Mouse (Mus musculus) MN1 (cell line): ENCODE measurements at regions not wholly inside any gene's neighbourhood (a gene's known extent, or its start where the extent isn't known, plus 50 kb on each side); places are given as distances from the start of the nearest gene placed in this dataset.

ENCODE experiments used
- DNase-seq: peaks from one replicate; pipeline ENCODE4 v3.0.0-alpha.2; 2016; ENCODE audit warnings: low spot score

DNA sequence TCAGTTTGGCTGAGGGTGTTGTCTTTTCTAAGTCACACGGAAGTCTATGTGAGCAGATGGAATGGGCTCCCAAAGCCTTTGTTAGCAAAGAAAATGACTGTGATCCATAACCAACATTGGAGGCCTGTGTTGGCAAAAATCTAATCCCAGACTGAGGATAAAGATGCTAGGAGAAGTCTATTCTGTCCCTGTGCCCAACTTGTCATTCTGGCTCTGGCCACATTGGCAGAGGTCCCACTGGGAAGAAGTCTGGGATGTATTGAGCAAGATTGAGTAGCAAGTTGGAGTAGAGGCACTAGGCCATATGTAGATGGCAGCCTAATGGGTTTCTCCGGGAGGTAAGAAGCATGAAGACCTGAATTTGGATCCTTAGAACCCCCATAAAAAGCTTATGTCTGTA is 54.1 kb downstream of the Nog start:
- no peak for DNase-seq

DNA sequence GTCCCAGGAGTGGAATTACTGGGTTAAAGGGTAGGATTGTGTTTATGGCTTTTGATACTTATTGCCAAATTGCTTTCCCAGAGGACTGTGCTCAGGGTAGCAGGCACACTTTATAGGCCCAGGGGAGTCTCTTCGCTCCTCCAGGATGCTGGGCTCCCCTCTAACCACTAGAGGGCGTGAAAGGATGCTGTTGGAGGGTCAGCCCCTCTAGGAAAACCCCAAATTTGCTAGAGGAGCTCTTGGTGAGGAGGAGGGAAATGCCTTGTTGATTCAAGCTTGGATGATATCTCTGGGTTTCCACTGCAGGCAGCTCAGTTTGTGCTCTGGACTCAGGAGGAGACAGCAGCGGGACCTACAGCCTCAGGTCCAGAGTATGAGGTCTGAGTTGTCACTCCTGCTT is 58.8 kb downstream of the Nog start:
- no peak for DNase-seq

DNA sequence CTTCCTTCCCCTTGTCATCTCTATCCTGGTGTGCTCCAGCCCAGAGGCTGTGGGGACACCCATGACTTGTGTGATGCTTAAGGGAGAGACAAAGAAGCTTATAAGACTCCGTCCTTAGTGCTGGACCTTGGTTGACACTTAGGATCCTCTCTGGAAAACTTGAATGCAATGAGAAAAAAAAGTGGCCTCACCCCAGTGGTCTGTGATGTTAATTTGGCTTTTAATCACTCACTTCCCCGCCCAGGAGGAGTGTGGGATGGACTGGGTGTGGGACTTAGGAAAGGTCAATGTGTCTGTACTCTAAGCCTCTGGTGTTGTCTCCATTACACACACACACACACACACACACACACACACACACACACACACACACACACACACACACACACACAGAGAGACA is 60.0 kb downstream of the Nog start:
- DNase-seq, result no peak

GRCm38 (mm10) chr11:89239891-89240290 is 62.2 kb downstream of the Nog start:
- no peak for DNase-seq

DNA sequence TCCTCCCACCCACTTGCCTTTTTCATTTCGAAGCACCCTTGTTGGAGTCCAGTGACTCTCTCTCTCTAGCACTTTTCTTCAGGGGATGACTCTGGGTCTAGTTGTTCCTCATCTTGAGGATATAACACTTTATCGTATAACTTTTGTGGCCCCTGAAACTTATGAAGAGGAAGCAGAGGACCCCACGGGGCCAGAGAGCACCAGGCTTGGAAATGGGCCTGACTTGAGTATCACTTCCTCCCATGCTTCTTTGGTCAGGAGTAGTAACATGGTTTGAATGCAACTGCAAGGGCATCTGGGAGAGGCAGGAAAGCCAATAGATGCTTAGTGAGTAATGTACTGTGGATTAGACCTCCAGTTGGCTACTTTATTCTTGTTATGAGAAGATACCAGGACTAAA is 65.2 kb downstream of the Nog start:
- DNase-seq, result no peak

DNA sequence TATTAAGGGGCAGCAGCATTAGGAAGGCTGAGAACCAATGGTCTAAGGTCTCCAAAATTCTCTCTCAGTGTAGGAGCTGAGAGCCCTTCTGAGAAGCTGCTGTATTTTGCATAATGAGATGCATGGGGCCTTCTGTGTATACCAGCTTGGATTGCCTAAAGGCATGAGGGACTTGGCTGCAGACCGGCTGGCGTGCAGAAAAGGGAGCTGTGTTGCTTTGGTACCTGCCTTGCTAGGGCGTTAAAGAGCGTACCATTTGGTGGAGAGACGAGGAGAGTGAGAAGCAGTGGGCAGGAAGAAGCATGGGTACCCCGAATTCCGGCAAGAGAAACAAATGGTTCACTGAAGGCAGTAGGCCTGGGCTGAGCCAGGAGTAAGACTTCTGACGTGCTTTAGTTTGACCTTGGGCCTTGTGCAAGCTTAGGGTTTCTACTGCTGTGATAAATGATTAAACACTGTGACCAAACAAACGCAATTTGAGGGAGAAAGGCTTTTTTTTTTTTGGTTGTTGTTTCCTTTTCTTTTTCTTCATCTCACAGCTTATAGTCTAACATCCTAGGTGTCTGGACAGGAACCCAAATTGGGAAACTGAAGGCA is 69.2 kb downstream of the Nog start:
- no peak for DNase-seq

- DNase-seq, result no peak
Measured at GRCm38 (mm10) chr11:89229726-89230125, 72.4 kb downstream of the Nog start.

DNA sequence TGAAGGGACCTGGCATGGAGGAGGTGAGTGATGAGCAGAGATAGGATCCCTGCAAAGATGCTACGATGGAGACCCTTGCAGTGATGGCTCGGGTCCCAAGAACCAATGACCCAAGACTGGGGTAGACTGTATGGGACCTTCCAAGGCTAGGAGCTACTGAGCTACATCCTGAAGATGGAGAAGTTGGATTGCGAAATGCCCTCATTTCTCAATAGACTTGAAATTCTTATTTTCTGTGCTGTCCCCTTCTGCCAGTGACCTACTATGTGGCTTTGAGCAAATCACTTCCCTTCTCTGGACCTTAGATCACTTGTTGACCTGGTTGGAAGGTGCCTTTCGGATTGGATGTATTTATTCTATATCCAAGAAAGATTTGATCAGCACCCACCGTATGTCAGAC is 88.9 kb downstream of the Nog start:
- DNase-seq, result no peak

- no peak for DNase-seq
Measured at GRCm38 (mm10) chr11:89209531-89209950, 92.6 kb downstream of the Nog start.

- no peak for DNase-seq
Measured at GRCm38 (mm10) chr11:89209072-89209471, 93.1 kb downstream of the Nog start.

GRCm38 (mm10) chr11:89206788-89207187 is 95.3 kb downstream of the Nog start:
- no peak for DNase-seq

DNA sequence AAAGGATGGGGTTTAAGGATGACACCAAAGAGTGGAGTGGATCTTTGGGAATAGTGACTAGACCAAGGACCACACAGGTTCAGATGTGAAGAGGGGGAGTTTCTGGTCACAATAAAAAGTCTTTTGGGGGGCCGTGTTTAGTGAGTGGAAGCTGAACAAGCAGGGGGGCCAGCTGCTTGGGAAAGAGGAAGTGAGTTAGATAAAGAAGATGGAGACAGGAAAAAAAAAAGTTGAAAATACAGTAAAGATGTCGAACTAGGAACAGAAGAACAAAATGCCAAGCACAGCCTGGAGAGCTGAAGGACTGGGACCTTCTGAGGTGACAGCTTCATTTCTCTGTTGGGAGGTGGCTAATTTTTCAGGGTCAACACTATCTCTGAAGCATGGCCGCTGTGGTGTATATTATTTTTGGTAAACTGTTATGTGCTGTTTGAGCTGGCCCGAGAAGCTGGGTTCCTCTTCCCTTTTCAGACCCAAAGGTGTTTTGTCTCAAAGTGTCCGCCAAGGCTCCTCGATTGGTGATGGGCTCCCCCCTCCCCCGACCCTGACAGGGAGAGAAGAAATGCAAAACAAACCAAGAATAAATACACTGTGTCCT is 97.1 kb downstream of the Nog start:
- no peak for DNase-seq

GRCm38 (mm10) chr11:89200458-89200857 is 101.7 kb downstream of the Nog start:
- DNase-seq, result no peak

- DNase-seq, result no peak
Measured at GRCm38 (mm10) chr11:89192815-89193214, 109.3 kb downstream of the Nog start.

GRCm38 (mm10) chr11:89186911-89187621 is 113.4 kb downstream of the Gm525 start:
- no peak for DNase-seq

DNA sequence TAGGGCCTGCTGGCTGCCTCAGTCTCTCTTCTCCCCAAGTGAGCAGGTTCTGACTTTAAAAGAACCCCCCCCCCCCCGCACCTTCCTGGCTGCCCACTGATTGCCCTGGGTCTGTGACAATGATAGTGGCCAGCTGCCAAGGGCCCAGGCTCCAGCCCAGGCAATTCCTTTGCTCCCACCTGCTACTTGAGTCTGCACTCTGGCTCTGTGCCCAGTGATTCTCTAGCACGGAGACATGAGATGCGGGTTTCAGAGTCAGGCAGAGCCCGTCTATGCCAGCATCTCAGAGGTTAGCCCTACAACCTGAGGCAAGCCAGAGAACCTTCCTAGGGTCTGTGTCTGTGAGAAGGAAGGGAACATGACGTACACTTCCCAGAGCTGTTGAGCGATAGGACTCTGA is 112.2 kb downstream of the Gm525 start:
- no peak for DNase-seq

DNA sequence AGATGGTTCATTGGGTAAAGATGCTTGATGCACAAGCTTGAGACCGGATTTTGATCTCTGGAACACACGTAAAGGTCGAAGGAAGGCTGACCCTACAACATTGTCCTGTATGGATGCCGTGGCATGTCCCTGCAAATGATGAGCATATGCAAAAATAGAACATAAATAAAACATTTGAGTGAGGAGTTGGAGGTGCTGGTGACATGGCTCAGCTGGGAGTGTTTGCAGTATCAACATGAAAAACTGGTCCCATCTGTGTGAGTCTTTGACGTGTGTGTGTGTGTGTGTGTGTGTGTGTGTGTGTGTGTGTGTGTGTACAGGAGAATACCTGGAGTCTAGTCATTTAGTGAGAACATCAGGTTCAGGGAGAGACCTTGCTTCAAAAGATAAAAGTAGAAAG is 107.8 kb downstream of the Gm525 start:
- no peak for DNase-seq

- DNase-seq, result no peak
Measured at GRCm38 (mm10) chr11:89178436-89178835, 104.8 kb downstream of the Gm525 start.

DNA sequence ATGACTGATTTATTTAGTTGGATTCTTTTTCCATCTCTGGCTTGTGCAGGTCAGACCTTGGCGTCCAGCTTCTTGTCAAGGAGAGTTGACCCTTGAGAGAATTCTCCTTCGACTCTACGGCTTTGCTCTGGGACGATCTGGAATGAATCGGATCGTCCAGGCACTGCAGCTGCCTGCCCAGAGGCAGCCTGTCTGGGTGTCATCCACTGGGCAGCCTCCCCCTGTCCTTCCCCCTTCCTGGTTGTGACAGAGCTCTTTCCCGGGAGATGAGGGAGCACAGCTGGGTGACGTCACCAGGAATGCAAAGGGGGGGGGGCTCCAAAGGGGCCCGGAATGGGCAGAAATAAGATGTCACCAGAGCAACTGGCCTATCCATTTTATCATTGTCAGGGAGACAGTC is 101.9 kb downstream of the Gm525 start:
- no peak for DNase-seq

DNA sequence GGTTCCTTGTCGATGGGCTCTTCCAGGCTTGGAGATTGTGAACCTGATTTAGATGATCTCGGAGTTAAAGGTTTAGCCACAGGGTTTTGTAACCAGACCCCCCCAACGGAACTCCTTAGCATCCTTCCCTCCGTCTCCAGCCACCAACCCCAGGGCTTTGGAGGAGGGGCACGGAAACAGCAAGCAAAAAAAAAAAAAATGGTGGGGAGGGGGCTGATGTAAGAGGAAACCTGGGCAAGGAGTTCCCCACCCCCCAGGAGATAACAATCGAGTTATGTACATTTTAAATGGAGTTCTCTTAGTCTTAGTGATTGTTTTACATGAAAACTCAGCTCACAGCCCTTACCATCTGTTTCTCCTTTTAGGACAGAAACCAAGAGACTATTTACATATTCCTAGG is 101.3 kb downstream of the Gm525 start:
- DNase-seq, result no peak

GRCm38 (mm10) chr11:89165278-89165677 is 91.6 kb downstream of the Gm525 start:
- peak; percentile 57 for DNase-seq

DNA sequence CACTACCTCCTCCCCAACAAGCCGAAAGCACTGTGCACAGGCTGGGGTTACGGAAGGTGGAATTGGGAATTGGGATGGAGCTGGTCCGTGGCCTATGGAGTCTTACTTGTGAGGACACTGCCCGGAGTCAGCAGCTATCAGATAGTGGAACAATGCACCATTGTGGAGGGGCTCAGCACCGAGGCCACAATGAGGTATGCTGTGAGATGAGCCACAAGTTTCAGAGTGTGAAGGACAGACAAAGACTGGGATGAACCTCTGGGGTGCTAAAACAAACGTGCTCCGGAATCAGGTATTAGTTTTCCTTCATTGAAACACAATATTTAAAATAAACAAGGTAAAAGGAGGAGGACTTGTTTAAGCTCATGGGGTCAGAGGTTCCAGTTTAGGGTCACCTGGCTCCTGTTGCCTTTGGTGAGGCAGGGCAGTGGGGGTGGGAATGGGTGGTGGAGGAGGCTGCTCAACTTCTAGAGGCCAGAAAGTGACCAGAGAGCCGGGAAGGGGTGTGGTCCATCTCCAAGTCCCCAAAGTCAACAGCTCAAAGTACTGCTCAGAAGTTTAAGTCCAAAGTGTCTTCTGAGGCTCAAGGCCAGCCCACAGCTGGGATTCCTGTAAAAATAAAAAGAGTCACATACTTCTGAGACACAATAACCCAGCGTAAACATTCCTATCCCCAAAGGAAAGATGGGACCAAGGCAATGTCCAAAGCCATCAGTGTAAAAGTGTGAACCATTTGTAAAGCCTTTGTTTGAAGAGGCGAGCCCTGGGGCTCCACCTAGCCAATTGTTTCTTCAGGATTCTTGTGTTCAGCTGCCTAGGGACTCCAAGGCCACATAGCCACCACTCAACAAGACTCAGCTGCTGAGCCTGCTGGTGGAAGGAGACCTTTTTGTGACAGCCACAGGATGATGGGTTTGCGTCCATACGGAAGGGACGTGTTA is 80.1 kb downstream of the Gm525 start:
- no peak for DNase-seq

GRCm38 (mm10) chr11:89147990-89148389 is 74.3 kb downstream of the Gm525 start:
- no peak for DNase-seq
